Mouse (Mus musculus) thymus, postnatal 0 days (tissue): Measurements from ENCODE around the gene A630073D07Rik. TPM values are rescaled to one million over a fixed set of nuclear protein-coding genes. Genes with fewer than 3 reads are reported as not detected.
"Not testable (repeated sequence)": the region's sequence is repeated elsewhere in the genome, so short reads cannot be mapped to it uniquely, and the experiment has no call there.

Experiments used
- DNase-seq: peaks from one replicate; pipeline ENCODE4 v3.0.0-alpha.2; 2015; ENCODE audit warnings: low spot score
- polyA plus RNA-seq: library from polyadenylated mRNA; unstranded; fragments of >200 nt; fragmentation: Nextera tagmentation; extraction: Ambion mirVana; gene quantifications from 2 replicates; pipeline ENCODE4 v1.2.1, GENCODE M21; 2015

Gene A630073D07Rik
- polyA plus RNA-seq = not detected in 2 replicates

DNA sequence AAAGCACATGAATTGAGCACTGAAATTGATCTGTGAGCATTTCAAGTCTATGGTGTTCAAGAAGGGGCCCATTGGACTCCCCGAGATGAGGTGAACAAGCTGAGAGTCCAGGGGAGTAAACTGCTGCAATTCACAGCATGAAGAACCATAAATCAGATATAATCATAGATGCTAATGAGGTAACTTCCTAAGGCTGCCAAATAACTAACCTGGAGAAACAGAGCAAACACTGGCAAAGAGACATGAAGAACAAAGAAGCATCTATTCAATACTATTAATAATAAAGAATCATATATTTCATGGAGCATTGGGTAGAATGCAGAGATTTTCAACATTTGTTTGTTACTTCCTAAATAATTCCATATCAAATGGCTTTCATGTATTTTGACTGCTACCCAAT lies at the start of gene A630073D07Rik:
A630073D07Rik (minus strand) TSS at position 101 of the 400 bp plus-strand sequence.
- DNase-seq = no peak

DNA sequence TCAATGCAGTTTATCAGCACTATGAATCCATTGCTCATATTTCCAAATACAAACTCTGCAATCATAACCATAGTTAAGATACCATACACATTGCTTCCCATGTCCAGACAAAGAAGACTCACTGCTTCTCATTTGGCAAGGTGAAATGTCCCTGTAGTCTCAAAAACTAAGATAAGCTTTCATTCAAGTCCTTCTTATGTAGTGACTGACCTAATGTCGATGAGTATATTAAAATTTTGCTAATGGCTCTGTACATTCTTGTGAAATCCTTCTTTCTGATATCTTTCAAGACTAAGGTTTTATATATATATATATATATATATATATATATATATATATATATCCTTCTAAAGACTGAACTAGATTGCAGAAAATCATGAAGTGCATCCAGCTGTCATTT lies 49.6 kb upstream of the A630073D07Rik start, which contains the start of gene Tas2r121:
Tas2r121 (minus strand) TSS at position 101 of the 400 bp plus-strand sequence.
- DNase-seq = no peak

GRCm38 (mm10) chr6:132691596-132691995 lies 40.3 kb upstream of the A630073D07Rik start:
- not testable (repeated sequence) for DNase-seq

GRCm38 (mm10) chr6:132656653-132657052 lies 5.3 kb upstream of the A630073D07Rik start, which contains the start of gene Tas2r120:
Gene Tas2r120, plus strand, starts transcription at chr6:132656953.
- DNase-seq = no peak

GRCm38 (mm10) chr6:132649399-132649798 lies 1.9 kb downstream of the A630073D07Rik start:
- DNase-seq = no peak

DNA sequence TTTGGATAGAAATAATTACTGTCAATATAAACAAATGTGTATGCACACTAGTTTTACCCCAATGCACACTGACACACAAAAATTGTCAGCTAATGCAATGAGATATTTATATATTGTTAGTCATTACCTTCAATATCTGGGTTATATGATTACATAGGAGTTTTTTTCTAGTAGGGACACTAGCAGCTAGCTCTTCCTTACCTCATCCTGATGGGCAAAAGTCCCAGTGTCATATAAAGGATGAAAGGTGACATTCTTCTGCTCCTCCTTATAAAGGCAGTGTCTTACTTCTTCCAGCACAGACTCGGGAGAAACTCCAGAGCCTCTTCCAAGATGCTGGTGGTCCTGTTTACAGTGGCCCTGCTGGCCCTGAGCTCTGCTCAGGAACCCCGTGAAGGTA lies 55.7 kb downstream of the A630073D07Rik start, which contains the start of gene Prp2:
Prp2 (plus strand) TSS at position 301 of the 400 bp plus-strand sequence.
- DNase-seq = not testable (repeated sequence)

Other genes starting within 250 kb of the A630073D07Rik start
- gene Prh1, start 81.7 kb downstream of the A630073D07Rik start, polyA plus RNA-seq = not detected in 2 replicates
- gene Prp2, start 55.6 kb downstream of the A630073D07Rik start, polyA plus RNA-seq = not detected in 2 replicates
- gene Tas2r120, start 5.4 kb upstream of the A630073D07Rik start, polyA plus RNA-seq = not detected in 2 replicates
- gene Tas2r121, start 49.5 kb upstream of the A630073D07Rik start, polyA plus RNA-seq = not detected in 2 replicates
- gene Tas2r122, start 60.4 kb upstream of the A630073D07Rik start, polyA plus RNA-seq = not detected in 2 replicates
- not detected in 2 replicates for gene Tas2r115, start 86.5 kb upstream of the A630073D07Rik start, polyA plus RNA-seq
- not detected in 2 replicates for gene Tas2r124, start 103.2 kb upstream of the A630073D07Rik start, polyA plus RNA-seq
- gene Tas2r102, start 110.6 kb upstream of the A630073D07Rik start, polyA plus RNA-seq = not detected in 2 replicates
- gene Tas2r136, start 126.6 kb upstream of the A630073D07Rik start, polyA plus RNA-seq = not detected in 2 replicates
- gene Tas2r117, start 151.3 kb upstream of the A630073D07Rik start, polyA plus RNA-seq = not detected in 2 replicates
- not detected in 2 replicates for gene Tas2r123, start 195.6 kb upstream of the A630073D07Rik start, polyA plus RNA-seq
- not detected in 2 replicates for gene Tas2r116, start 203.9 kb upstream of the A630073D07Rik start, polyA plus RNA-seq
- not detected in 2 replicates for gene Tas2r110, start 216.5 kb upstream of the A630073D07Rik start, polyA plus RNA-seq
- not detected in 2 replicates for gene Tas2r113, start 241.5 kb upstream of the A630073D07Rik start, polyA plus RNA-seq